Mouse (Mus musculus) C2C12 (cell line): ENCODE data around the gene Ankrd60. TPM values are rescaled to one million over a fixed set of nuclear protein-coding genes. Genes with fewer than 3 reads are reported as not detected.

Source experiments
- H3K27me3 ChIP-seq: one replicate; pipeline ENCODE4 v1.6.1; 2011; ENCODE audit not compliant: control insufficient read depth, insufficient read depth, insufficient read length
- H3K36me3 ChIP-seq: one replicate; pipeline ENCODE4 v1.6.1; 2011; ENCODE audit not compliant: control insufficient read depth, insufficient read depth
- H3K4me3 ChIP-seq: one replicate; pipeline ENCODE4 v1.5.1; 2011; ENCODE audit warnings: mild to moderate bottlenecking, control low read depth; ENCODE audit not compliant: poor library complexity, insufficient read depth, severe bottlenecking
- H3K79me2 ChIP-seq: one replicate; pipeline ENCODE4 v1.6.1; 2011; ENCODE audit not compliant: control insufficient read depth, insufficient read depth
- H3K79me3 ChIP-seq: one replicate; pipeline ENCODE4 v1.6.1; 2011; ENCODE audit warnings: low read depth, control low read depth
- H3ac ChIP-seq: one replicate; pipeline ENCODE3; 2011; ENCODE audit warnings: low read depth; ENCODE audit not compliant: control insufficient read depth, insufficient read length
- CEBPB ChIP-seq: IDR thresholded peaks from one replicate; pipeline ENCODE4 v1.6.1; 2011; ENCODE audit warnings: low read depth, mild to moderate bottlenecking, control low read depth, moderate library complexity
- CTCF ChIP-seq: IDR thresholded peaks from one replicate; pipeline ENCODE4 v1.5.1; 2011; ENCODE audit not compliant: control insufficient read depth, insufficient read depth, insufficient read length
- FOSL1 ChIP-seq: IDR thresholded peaks from one replicate; pipeline ENCODE4 v1.8.0; 2011; ENCODE audit warnings: mild to moderate bottlenecking, low read length; ENCODE audit not compliant: poor library complexity, insufficient read depth, severe bottlenecking
- MAX ChIP-seq: IDR thresholded peaks from one replicate; pipeline ENCODE4 v1.6.1; 2011; ENCODE audit warnings: mild to moderate bottlenecking, control low read depth
- MYOD1 ChIP-seq: IDR thresholded peaks from one replicate; pipeline ENCODE4 v1.6.1; 2011; ENCODE audit warnings: low read depth; ENCODE audit not compliant: control insufficient read depth, insufficient read length
- MYOG ChIP-seq: IDR thresholded peaks from one replicate; pipeline ENCODE4 v1.6.1; 2011; ENCODE audit not compliant: control insufficient read depth, insufficient read length; ENCODE audit errors: extremely low read depth
- USF1 ChIP-seq: IDR thresholded peaks from one replicate; pipeline ENCODE4 v1.6.1; 2011; ENCODE audit warnings: low read depth, mild to moderate bottlenecking, control low read depth, moderate library complexity
- polyA plus RNA-seq: library from polyadenylated mRNA; unstranded; fragments of >200 nt; fragmentation: generic; extraction: Trizol; gene quantifications from one replicate; pipeline ENCODE4 v1.2.1, GENCODE M21; 2012; ENCODE audit warnings: missing spikeins

Ankrd60 gene
- polyA plus RNA-seq, 1 experiment: not detected

DNA sequence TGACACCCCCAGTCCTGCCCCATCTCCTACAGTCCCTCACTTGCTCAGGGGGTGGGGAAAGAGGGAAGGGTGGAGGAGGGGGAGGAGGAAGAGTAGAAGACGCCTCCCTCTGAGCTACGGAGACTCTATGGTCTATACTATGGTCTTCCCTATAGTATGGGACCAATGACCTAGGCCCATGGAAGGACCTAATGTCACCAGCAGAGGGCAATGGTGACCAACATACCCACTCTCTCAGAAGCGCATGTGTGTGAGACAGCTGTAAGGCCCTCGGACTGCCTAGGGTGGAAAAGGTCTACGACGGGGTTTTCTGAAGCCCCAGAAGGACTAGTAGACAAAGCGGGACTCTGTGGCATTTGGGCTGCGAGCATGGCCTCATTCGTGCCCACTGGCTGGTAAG, 24.3 kb downstream of the Ankrd60 start:
- H3K79me3 ChIP-seq: no peaks in the 10 kb centered on the region
- no peak overlapping the region for H3K4me3 ChIP-seq
- H3K36me3 ChIP-seq: no peaks in the 10 kb centered on the region
- H3ac ChIP-seq: no peak overlapping the region
- H3K79me2 ChIP-seq: no peaks in the 10 kb centered on the region
- peaks cover 19% of the 10 kb centered on the region for H3K27me3 ChIP-seq
- TF ChIP-seq CTCF (peak; percentile 33), USF1 (no peak), CEBPB (no peak), MYOG (no peak)

DNA sequence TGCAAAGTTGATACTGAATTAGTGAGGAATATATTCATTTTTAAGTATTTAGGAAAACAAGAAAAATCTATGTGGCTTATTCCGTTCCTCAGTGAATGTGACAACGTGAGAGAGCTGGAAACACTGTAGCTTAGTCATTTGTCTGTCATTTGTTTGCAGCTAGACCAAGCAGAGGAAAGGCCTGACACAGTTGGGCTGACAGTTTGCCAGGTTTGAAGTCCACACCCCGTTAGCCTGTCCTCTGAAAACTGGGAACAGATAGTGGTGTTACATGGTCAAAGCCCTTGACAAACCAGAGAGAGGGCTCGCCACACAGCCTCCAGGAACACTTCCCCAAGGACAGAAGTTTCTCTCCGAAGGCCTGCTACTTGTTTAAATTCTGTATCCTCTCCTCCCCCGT, 27.5 kb downstream of the Ankrd60 start:
- TF ChIP-seq MYOD1 (no peak), FOSL1 (no peak), MYOG (no peak), MAX (no peak), USF1 (no peak), CTCF (no peak), CEBPB (no peak)
- Histone ChIP-seq H3K27me3 (peaks cover 19% of the 10 kb centered on the region), H3ac (no peak overlapping the region), H3K79me3 (no peaks in the 10 kb centered on the region), H3K4me3 (no peak overlapping the region), H3K79me2 (no peaks in the 10 kb centered on the region), H3K36me3 (no peaks in the 10 kb centered on the region)

DNA sequence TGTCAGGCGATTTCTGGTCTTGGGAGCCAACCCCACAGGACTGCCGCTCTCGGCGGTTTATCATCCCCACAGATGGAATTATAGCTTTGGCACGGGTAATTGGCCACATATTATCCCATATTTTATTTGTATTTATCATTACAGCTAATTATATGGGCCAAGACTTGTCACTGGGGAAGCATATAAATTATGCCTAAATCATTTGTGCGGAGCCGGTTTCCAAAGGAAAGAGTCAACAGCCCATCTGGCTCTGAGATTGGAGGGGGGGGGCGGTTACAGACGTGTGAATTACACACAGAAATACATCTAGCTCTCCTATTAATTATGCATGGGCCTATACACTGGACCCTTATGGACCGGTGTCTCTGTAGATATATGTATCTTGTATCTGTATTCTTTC, 28.9 kb downstream of the Ankrd60 start:
- no peaks in the 10 kb centered on the region for H3K36me3 ChIP-seq
- H3K79me2 ChIP-seq: no peaks in the 10 kb centered on the region
- no peak overlapping the region for H3ac ChIP-seq
- no peak overlapping the region for H3K4me3 ChIP-seq
- TF ChIP-seq MYOD1: no peak
- TF ChIP-seq MAX: no peak
- no peak for TF ChIP-seq MYOG
- no peak for TF ChIP-seq CEBPB
- H3K27me3 ChIP-seq: peaks cover 9% of the 10 kb centered on the region
- no peaks in the 10 kb centered on the region for H3K79me3 ChIP-seq

DNA sequence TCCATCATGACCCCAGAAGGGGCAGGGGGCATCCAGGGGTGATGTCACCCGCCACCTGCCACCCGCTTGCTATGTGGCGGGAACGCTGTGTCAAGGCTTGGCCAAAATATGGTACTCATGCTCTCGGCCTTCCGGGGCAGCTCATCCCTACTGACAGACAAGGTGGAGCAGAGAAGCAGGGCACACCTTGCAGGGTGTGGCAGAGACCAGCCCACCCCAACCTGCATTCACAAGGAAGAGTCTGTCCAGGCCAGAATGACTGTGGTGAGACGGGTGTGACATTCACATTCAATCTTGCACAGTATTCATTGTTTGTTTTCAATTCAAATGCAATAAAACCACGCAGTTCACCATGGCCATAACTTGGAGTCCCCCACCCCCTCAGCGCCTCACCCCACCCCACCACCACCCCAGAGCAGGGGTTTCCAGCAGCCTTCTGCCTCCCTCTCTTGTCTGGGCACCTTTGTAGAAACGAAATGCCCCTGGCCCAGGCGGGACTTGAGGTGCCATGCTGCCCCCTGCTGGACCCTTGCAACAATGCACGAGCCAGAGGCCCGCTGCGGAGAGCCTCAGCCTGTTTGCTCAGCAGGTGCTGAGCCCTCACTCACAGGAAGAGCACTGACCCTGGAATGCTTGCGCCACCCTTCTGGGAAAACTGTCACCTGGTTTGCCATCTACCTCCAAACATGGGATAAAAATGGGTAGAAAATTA, 32.0 kb downstream of the Ankrd60 start:
- H3ac ChIP-seq: no peak overlapping the region
- no peak overlapping the region for H3K4me3 ChIP-seq
- TF ChIP-seq CTCF: peak; percentile 92
- TF ChIP-seq MYOD1: no peak
- TF ChIP-seq MYOG: no peak
- H3K36me3 ChIP-seq: no peaks in the 10 kb centered on the region
- no peaks in the 10 kb centered on the region for H3K27me3 ChIP-seq
- no peaks in the 10 kb centered on the region for H3K79me3 ChIP-seq
- no peaks in the 10 kb centered on the region for H3K79me2 ChIP-seq

DNA sequence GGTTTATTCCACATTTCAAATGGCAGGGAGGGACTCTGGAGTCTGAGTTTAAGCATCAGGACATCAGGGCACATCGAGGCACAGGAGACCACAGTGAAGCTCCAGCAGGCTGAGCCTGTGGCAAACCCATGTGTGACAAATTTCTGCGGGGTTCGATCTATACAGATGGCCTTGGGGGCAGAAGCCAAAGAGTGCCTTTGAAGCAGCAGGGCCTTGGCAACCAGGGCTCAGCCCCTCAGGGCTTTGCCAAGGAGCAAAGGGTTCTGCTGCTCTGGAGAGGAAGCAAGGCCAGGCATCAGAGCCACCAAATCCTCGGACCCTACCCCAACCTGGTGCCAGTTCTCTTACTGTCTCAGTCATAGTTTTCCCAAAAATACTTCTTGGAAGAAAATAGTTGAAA, 35.4 kb downstream of the Ankrd60 start:
- H3K79me3 ChIP-seq: no peaks in the 10 kb centered on the region
- TF ChIP-seq MAX (no peak), MYOD1 (no peak), CEBPB (no peak), FOSL1 (no peak), USF1 (no peak), CTCF (no peak), MYOG (no peak)
- no peak overlapping the region for H3K4me3 ChIP-seq
- H3K36me3 ChIP-seq: no peaks in the 10 kb centered on the region
- H3K79me2 ChIP-seq: no peaks in the 10 kb centered on the region
- H3ac ChIP-seq: no peak overlapping the region
- H3K27me3 ChIP-seq: no peaks in the 10 kb centered on the region

DNA sequence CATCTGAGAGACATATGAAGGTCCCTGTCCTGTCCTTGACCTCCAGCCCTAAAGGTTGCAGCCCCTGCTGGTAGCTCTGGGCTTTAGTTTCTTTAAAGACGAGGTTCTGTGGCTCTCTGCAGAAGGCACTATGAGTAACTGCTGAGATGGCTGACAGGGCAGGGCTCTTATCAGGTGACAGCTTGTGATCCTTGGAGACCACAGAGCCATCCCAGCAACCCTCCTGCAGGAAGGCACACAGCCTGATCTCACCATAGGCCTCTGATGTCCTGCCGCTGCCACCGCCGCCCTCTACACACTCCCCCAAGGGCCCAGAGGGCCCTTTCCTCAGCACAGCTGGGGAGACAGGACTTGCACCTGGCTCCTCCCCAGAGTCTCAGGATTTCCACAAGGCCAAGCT, 36.4 kb downstream of the Ankrd60 start:
- TF ChIP-seq CEBPB (no peak), USF1 (no peak)
- Histone ChIP-seq H3K27me3 (no peaks in the 10 kb centered on the region), H3K4me3 (no peak overlapping the region), H3K36me3 (no peaks in the 10 kb centered on the region), H3K79me2 (no peaks in the 10 kb centered on the region), H3ac (no peak overlapping the region), H3K79me3 (no peaks in the 10 kb centered on the region)
